Mouse (Mus musculus) skeletal muscle tissue, adult 2 months (tissue): ENCODE results near the gene G3bp1.

ENCODE experiments used
- DNase-seq: peaks from one replicate; pipeline ENCODE4 v3.0.0-alpha.2; 2012; ENCODE audit warnings: low read depth, low spot score

The G3bp1 gene

DNA sequence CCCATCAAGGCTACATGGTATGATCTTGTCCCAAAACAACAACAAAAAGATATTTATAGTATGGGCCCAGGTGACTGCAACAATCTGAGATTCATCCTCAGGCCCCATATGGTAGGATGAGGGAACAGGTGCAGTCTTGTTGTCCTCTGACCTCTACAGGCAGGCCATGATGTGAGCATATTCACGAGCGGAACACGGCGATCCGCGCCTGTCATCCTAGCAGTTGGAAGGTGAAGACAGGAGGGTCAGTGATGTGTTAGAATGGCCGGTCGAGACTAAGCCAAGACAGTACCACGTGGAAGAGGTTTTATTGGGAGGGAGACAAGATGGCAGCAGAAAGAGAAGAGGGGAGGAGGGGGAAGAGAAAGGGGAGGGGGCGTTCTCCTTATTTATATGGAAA, 4.8 kb upstream of the G3bp1 start:
- DNase-seq = no peak

DNA sequence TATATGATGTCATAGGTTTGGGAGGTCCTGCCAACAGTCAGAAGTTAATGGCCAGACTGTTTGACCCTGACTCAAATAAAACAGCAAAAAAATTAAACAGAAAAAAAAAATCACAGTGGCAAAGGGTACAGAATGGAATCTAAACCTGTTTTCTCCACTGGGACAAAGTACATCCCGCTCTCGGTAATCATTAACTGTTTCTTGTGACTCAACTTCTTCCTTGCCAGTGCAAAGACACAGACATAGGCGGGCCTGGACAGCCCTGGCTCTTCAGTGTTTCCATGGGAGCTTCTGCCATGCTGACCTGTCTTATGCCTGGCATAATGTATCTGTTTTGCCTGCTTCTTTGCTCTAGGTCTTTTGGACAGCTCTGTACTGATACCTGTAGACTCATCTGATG, 4.3 kb upstream of the G3bp1 start:
- no peak for DNase-seq

DNA sequence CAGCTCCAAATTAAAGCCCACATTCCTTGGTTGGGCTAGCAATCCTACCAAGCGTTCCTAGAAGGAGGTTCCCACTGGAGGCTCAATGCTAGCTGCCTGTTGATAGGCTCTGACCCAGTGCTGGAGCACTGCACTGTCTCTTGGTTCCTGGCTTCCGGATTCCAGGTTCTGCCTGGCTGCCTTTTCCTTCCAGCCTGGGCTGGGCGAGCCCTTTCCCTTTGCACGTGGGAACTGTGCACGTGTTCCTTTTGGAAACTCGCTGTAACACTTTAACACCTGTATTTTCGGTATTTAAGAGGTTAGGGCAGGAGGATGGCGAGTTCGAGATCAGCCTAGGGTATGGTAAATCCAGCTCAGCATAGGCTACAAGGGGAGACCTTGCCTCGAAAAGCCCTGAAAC, 1.5 kb upstream of the G3bp1 start:
- DNase-seq = no peak

DNA sequence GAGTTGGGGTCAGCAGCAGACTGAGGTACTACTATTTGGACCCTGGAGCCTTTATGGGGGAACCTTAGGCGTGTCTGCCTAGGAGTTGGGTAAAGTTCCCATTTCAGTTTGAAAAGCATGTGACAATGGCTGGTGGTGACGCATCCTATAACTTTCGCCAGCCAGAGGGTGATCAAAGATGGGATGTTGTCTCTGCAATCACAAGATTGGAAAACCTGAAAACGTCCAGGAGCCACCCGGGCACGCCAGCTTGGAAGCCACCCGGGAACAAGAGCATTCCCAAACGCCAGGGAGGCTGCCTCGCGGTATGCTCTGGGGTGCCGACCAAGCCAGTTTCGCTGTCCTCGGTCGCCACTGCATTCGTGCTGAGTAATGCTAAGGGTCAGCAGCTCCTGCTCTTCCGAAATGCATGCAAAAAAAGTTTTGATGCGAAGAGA, 856 bp upstream of the G3bp1 start:
- peak; percentile 34 for DNase-seq

DNA sequence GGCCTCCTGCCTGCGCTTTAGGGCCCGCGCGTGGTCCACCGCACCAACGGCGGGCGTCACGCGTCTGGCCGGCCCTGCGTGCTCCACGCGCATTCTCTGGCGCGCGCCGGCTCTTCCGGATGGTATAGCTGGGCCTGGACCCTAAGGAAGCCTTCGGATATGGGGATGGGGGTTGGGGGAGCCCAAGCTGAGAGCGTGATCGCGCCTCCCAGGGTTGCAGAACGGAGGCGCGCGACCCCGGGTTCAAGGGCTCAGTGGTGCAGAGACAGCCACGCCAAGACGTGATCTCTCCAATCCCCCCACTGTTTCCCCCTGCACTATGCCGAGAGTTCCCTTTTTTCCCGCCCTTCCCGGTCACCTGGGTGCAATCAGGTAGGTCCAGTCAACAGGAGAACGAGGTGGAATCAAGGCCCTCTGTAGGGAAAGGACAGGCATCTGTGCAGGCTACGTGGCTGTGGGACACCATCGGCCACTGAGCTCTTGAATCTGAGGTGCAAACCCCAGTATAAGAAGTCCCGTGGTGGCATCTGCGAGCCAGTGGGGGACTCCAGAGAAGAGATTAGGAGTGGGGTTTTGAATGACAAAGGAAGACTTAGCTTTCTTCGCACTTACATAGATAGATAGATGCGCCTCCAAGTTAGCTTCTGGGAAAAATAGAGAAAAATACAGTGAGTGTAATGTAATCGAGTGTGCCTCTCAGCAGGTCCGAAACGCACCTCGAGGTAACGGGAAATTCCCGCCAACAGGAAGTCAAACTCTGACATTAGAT, 622 bp downstream of the G3bp1 start:
- no peak for DNase-seq

DNA sequence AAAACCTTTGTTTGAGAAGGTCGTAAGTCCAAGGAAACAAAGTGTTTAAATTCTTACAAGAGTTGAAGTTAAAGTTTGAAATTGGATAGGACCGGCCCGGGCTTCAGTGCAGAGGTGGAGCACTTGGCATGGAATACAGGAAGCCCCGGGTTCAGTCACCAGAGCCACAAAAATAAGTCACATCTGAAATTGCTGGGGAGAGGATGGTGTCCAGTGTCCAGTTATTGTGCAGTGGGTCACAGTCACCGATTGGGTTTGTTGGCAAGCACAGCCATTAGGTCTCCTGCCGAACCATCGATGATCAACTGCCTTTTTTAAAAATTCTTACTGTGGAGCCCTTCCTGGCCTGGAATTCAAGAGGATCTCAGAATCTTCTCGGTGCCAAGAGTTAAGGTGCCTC, 1.3 kb downstream of the G3bp1 start:
- DNase-seq = no peak

DNA sequence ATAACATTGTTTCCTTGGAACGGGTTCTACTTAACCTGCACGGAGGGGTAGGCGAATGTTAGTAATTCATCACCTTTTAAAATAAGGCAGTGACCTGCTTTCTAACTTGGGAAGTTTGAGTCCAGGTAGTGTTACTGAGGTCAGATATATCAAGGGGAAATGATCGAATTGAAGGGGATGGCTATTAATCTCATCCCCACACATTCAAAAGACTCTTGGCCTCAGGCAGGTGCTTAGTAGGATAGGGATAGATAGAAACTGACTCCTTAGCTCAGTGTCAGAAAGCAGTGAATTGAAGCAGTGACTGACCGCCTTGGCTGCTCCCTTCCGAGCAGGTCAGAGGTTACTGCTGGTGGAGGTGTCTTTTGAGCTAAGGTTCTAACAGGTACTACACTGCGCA, 2.0 kb downstream of the G3bp1 start:
- DNase-seq = no peak

DNA sequence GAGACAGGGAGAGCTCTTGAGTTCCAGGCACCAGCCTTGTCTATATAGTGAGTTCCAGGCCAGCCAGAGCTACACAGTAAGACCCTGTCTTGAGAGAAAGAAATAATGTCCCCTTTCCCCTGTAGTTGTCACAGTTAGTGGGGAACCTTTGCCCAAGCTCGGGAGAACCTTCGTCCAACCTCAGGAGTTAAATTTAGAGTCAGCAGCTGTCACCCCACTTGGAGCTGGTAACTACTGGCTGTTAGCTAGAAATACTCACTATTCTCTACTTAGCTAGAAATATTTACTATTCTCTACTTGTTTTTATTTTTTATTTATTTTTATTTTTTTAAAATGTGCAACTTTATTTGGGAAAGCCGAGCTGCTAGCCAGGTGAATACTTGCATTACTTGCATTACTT, 3.7 kb downstream of the G3bp1 start:
- no peak for DNase-seq

DNA sequence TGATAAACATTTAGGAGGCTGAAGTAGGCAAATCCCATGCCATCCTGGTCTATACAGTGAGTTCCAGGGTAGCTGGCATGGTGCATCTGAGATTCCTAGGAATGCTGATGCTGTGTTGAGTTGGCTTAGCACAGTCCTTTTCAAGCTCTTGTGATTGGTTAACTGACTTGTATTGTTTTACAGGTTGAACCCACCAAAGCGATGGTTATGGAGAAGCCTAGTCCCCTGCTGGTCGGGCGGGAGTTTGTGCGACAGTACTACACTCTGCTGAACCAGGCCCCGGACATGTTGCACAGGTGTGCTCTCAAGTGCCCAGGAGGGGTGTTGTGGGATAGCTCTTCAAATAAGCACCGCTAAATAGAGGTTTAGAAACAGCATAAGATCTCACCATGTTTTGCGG, 16.0 kb downstream of the G3bp1 start:
- DNase-seq = no peak

DNA sequence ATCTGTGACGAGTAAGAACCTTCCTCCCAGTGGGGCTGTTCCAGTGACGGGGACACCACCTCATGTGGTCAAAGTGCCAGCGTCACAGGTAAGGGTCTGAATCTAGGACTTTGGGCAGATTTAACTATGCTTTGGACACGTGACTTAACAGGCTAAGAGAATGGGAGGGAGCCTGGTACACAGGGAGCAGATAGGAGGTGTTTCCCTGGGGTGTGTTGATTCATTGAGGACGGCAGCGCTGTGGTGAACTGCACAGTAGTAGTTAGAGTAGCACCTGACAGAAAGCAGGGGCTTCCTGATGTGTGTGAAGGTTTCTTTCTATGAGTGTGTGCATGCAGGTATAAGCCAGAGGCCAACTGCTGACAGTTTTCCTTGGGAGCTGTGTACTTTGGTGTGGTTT, 26.7 kb downstream of the G3bp1 start:
- DNase-seq = no peak

DNA sequence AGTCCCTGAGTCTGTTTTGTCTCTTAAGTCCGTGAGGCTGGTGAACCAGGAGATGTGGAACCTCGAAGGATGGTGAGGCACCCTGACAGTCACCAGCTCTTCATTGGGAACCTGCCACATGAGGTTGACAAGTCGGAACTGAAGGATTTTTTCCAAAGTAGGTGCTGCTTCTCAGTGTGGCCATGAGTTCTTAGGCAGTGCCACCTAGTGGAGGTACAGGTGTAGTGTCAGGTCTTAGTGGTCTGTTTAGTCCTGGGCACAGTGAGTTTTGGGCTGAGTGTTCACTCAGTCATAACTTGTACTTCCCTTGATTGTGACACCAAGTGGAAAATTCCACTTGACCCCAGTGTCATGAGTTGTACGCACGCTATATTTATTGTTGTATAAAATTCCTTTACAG, 28.4 kb downstream of the G3bp1 start:
- DNase-seq = peak; percentile 52

DNA sequence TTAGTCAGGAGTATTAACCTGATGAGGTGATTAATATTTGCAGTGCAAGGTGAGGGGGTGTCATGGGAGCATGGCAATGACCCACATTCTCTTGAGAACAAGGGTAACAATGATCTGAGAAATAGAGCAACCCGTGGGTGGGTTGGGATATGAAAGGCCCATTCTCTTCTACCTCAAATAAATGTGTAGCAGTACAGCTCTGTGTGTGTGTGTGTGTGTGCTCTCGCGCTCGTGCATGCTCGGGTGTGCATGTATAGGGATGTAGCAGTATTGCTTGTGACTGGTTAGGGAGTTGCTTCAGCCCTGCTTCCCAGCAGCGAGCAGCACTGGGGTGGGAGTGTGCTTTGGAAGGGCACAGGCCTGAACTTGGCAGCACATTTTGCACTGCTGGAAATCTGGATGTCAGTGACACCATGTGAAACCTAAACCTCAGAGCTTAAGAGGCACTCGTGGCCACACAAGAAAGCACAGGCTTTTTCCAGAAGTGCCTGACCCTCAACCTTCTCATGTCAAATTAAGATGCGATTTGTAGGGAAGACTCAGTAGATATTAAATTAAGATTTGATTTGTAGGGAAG, 32.6 kb downstream of the G3bp1 start:
- peak; percentile 79 for DNase-seq

DNA sequence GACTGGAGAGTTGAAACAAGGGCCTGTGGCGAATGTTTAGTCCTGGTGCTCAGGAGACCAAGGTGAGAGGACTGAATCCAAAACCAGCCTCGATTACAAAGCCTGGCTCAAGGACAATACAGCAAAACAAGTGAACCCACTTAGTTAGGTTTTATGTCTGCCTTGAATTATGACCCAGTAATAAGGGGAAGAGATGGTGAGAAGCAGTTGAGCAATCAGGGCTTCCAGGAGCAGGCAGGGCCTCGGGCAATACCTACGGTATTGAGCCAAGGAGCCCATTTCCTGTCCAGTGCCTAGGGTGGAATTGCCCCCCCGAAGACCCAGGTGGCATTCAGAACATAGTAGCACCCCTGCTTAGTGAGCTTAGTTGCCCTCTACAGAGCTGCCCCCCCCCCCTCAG, 33.4 kb downstream of the G3bp1 start:
- DNase-seq = no peak

DNA sequence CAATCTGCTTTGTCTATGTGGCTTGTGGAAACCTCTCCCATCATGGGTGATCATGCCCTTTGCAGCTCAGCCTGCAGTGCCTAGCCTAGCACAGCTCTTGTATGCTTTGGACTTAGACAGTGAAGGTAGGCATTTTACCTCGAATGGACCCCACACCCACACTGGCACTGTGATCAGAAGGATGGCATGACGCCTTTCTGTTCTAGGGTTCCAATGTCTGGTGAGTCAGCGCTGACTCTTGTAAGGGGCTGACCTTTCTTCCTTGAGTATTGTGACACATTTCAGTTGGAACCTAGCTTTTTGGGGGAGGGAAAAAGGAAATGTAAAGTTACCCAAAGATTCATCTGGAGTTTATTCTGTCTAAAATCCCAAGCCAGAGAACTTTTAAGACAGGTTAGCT, 36.0 kb downstream of the G3bp1 start:
- DNase-seq = no peak

DNA sequence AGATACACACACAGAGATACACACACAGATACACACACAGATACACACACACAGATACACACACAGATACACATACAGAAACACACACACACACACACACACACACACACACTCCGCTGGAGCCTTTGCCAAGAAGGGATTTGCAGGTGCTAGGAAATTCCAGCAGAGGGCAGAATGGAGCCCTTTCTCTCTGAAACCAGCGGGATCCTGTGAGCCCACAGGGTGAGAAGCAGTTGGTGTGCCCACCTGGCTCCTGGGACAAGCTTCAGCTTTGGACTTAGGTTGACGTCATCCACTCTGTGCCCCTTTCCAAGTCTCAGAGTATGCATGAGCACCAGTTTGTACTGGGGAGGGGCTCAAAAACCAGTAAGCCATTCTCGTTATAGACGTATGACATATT, 41.9 kb downstream of the G3bp1 start:
- DNase-seq = no peak

DNA sequence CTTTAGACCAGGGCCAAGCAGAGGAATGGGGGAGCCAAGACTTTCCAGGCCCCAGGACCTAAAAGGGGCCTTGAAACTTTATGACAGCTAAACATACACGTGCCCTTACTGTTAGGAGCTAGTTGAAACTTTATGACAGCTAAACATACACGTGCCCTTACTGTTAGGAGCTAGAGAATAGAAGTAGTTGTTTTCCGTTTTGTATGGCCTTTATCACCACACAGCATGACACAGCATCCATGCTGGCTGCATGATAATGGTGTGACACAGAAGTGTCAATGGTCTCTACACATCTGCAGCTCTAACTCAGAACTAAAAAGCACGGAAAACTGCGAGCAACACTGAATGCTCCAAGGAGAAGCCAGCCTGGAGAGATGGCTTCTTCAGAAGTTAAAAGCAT, 48.2 kb downstream of the G3bp1 start:
- DNase-seq = no peak

DNA sequence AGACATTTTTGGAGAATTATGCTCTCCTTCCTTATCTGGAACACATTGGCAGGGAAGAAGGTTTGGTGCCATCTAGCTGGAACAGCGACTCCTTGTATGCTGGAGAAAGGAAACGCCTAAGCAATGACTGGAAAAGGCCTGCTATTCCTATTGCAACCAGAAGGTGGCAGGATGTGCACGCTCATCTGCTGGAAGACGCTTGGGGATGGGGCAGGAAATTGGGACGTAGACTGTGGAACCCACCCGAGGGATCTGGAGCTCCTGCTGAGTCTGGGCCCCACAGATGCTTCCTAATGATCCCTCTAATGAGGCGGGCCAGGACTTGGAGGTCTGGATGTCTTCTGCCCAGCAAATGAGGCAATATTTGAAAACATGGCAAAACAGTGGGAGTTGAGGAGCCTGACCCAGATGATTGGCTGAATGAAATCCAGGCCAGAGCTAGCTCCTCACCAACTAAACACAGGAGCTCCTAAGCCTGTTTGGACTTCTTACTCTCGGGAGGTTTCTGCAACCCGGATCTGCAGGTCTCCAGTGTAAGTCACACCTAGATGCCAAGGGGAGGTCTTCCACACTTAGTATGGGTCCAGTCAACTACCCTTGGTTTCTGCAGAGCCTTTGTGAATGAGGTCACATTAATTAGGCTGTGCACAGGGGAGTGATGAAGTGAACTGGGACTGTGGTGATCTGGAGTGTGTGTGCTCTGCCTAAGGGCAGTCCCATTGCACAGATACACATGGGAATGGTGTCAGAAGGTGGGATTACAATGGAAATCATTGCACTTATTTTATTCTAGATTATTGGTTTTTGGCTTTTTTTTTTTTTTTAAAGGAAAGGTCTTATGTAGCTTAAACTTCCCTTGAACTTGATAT, 49.6 kb downstream of the G3bp1 start:
- peak; percentile 36 for DNase-seq

DNA sequence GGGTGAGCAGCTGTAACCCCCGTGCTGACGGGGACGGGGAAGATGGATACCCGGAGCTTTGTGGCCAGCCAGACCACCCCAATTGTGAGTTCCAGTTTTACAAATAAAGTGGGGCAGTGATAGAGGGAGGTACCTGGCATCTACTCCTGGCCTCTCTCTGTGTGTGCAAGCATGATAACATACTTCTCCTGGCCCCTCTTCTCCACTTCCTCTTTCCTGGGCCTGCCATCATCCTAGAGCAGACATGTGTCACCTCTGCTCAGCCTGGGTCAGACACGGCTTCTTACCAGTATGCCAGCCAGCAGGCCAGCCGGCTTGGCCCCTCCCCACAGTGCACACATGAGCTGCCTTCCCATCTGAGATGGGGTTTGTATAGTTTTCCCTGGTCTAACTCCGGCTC, 61.3 kb downstream of the G3bp1 start:
- DNase-seq = no peak

DNA sequence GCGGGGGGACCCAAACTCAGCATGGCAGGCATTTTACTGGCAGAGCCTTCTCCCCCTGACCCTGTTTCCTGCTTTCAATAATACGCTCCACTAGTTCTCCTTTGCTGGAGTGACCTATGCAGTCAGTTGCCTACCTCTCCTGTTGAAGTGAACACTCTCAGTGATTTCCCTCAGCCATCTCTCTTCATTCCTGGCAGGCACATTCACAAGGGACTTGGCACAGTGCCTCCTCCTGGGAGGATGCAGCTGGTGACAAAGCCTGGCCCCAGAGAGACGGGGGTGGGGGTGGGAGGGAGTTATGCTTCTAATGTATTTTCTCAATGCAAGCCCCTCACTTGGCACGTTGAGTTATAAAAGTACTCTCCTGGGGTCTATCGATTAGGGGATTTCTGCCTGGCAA, 63.9 kb downstream of the G3bp1 start:
- no peak for DNase-seq

DNA sequence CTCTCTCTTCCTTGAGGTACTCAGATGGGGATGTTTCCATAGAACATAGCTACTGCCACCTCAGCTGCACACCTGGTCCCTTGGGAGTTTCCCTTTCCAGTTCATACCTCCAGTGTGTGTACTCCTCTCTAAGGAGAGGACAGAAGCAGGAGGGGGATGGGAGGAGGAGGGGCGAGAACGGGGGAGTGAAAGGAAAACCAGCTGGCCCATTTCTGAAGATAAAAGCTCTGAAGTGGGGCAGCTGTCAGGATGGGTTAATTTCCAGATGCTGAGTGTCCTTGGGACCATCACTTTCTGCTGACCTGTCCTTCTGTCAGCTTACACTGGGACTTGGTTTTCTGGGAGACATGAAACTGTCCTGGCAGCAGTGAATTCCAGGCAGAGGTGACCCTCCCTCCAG, 65.3 kb downstream of the G3bp1 start:
- no peak for DNase-seq

DNA sequence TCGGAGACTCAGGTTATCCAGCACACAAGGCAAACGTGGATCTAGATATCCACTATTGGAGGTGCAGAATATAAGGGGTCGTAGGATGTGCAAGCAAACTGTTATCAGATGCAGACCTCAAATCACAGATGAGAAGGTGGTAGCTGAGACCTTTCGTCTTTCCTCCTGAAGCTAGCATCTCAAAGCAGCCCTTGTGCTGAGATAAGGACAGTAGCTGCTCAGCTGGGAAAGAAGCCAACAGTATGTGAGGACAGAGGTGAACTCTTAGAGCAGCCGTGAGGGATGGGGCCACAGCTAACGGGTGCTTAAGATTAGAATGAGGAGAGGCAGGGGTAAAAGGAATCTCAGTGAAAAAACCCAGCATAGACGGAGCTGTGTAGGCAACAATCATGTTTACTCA, 72.6 kb downstream of the G3bp1 start:
- DNase-seq = no peak

DNA sequence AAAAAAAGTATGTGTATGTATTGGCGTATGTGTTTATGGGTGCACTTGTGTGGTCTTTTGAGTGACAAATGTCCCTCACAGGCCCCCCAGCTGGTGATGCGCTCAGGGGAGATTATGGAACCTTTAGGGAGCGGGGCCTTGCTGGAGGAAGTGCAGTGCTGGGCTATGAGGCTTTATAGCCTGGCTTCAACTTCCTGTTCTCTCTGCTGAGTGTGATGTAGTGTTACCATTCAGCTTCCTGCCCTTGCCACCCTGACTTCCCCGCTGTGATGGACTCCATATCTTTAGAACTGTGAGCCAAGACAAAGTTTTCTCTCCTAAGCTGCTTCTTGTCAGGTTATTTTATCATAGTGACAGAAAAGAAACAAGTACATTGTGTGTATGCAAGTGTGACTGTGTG, 73.2 kb downstream of the G3bp1 start:
- DNase-seq = no peak

DNA sequence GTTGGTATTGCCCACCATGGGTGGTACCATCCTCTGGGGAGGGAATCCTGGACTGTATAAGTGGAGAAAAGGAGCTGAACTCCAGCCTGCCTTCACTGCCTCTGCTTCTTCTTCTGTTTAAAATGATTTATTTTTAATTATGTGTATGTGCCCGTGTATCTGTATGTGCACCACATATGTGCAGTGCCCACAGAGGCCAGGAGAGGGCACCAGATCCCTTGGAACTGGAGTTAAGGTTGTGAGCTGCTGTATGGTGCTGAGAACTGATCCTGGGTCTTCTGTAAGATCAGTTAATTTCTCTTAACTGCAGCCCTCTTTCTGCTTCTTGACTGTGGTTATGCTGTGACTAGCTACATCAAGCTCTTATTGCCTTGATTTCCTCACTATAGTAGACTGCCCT, 76.2 kb downstream of the G3bp1 start:
- no peak for DNase-seq
